Mouse (Mus musculus): ENCODE results near the gene Dnaic2. TPM values are rescaled to one million over a fixed set of nuclear protein-coding genes. Genes with fewer than 3 reads are reported as not detected.

Gene Dnaic2
- polyA plus RNA-seq, 1 experiment from 2014 or later = 0.25 TPM

- ATAC-seq (ENCODE audit: insufficient read depth, low FRiP score) = no peak
- H3K27me3 ChIP-seq (ENCODE audit: control insufficient read depth, insufficient read depth, low read length) = peaks cover 16% of the 10 kb centered on the region
- 82% methylated on average over 7 of the region's 7 CpGs for WGBS
Measured at GRCm38 (mm10) chr11:114797176-114797575, 70.0 kb downstream of the Dnaic2 start.

GRCm38 (mm10) chr11:114797981-114798380 lies 70.8 kb downstream of the Dnaic2 start:
- Histone ChIP-seq H3K4me1 (ENCODE audit: control insufficient read depth, insufficient read depth, low read length) (peaks cover 10% of the 10 kb centered on the region), H3K27ac (ENCODE audit: low read length) (no peak overlapping the region), H3K4me2 (ENCODE audit: low read depth, low read length) (no peak overlapping the region), H3K9ac (ENCODE audit: low read length) (no peak overlapping the region), H3K4me3 (replicated peaks; ENCODE audit: low read length) (no peak overlapping the region), H3K36me3 (ENCODE audit: control insufficient read depth, insufficient read depth, low read length) (no peaks in the 10 kb centered on the region), H3K9me3 (replicated peaks; ENCODE audit: control insufficient read depth, low read length) (no peaks in the 10 kb centered on the region; the same call in 1 of the 2 replicates), H3K27me3 (ENCODE audit: control insufficient read depth, insufficient read depth, low read length) (peaks cover 8% of the 10 kb centered on the region)
- ATAC-seq (ENCODE audit: insufficient read depth, low FRiP score) = no peak
- WGBS = 77% methylated on average over 3 of the region's 3 CpGs

More at GRCm38 (mm10) chr11:114797176-114797575, 70.0 kb downstream of the Dnaic2 start:
- Histone ChIP-seq H3K9ac (ENCODE audit: low read length) (no peak overlapping the region), H3K36me3 (ENCODE audit: control insufficient read depth, insufficient read depth, low read length) (no peaks in the 10 kb centered on the region), H3K9me3 (replicated peaks; ENCODE audit: control insufficient read depth, low read length) (no peaks in the 10 kb centered on the region; the same call in 1 of the 2 replicates), H3K4me3 (replicated peaks; ENCODE audit: low read length) (no peak overlapping the region), H3K4me2 (ENCODE audit: low read depth, low read length) (no peak overlapping the region), H3K4me1 (ENCODE audit: control insufficient read depth, insufficient read depth, low read length) (peaks cover 12% of the 10 kb centered on the region), H3K27ac (ENCODE audit: low read length) (no peak overlapping the region)

- WGBS = 94% methylated on average over 3 of the region's 3 CpGs
- Histone ChIP-seq H3K4me2 (ENCODE audit: low read depth, low read length) (no peak within 1 kb of the TSS), H3K4me3 (replicated peaks; ENCODE audit: low read length) (no peak within 1 kb of the TSS), H3K27ac (ENCODE audit: low read length) (no peak within 1 kb of the TSS), H3K9me3 (replicated peaks; ENCODE audit: control insufficient read depth, low read length) (no peaks in the 10 kb centered on the region; the same call in 1 of the 2 replicates), H3K27me3 (ENCODE audit: control insufficient read depth, insufficient read depth, low read length) (peaks cover 2% of the 10 kb centered on the region; the same call in 1 of the 2 replicates), H3K9ac (ENCODE audit: low read length) (no peak within 1 kb of the TSS), H3K36me3 (ENCODE audit: control insufficient read depth, insufficient read depth, low read length) (no peaks in the 10 kb centered on the region), H3K4me1 (ENCODE audit: control insufficient read depth, insufficient read depth, low read length) (peaks cover 10% of the 10 kb centered on the region)
- no peak for ATAC-seq (ENCODE audit: insufficient read depth, low FRiP score)
Measured at GRCm38 (mm10) chr11:114798624-114799023, 71.4 kb downstream of the Dnaic2 start, which contains the start of gene Gpr142. Gpr142 (plus strand) TSS chr11:114798924.

- no peak for ATAC-seq (ENCODE audit: insufficient read depth, low FRiP score)
- Histone ChIP-seq H3K27me3 (ENCODE audit: control insufficient read depth, insufficient read depth, low read length) (no peaks in the 10 kb centered on the region), H3K9ac (ENCODE audit: low read length) (no peak overlapping the region), H3K36me3 (ENCODE audit: control insufficient read depth, insufficient read depth, low read length) (no peaks in the 10 kb centered on the region), H3K27ac (ENCODE audit: low read length) (no peak overlapping the region), H3K4me3 (replicated peaks; ENCODE audit: low read length) (no peak overlapping the region), H3K9me3 (replicated peaks; ENCODE audit: control insufficient read depth, low read length) (no peaks in the 10 kb centered on the region; the same call in 1 of the 2 replicates), H3K4me1 (ENCODE audit: control insufficient read depth, insufficient read depth, low read length) (no peaks in the 10 kb centered on the region; the same call in 1 of the 2 replicates), H3K4me2 (ENCODE audit: low read depth, low read length) (no peak overlapping the region)
- 80% methylated on average over 1 of the region's 1 CpGs for WGBS
Measured at GRCm38 (mm10) chr11:114801906-114802305, 74.7 kb downstream of the Dnaic2 start.

GRCm38 (mm10) chr11:114802540-114803267 lies 75.5 kb downstream of the Dnaic2 start:
- ATAC-seq (ENCODE audit: insufficient read depth, low FRiP score) = peak; percentile 38; the same call in 1 of the 2 replicates
- Histone ChIP-seq H3K9me3 (replicated peaks; ENCODE audit: control insufficient read depth, low read length) (no peaks in the 10 kb centered on the region; the same call in 1 of the 2 replicates), H3K4me3 (replicated peaks; ENCODE audit: low read length) (no peak overlapping the region), H3K9ac (ENCODE audit: low read length) (0 out of 2 replicates have a peak overlapping the region, but pooled peaks have one; percentile 5), H3K27me3 (ENCODE audit: control insufficient read depth, insufficient read depth, low read length) (no peaks in the 10 kb centered on the region), H3K36me3 (ENCODE audit: control insufficient read depth, insufficient read depth, low read length) (no peaks in the 10 kb centered on the region), H3K4me1 (ENCODE audit: control insufficient read depth, insufficient read depth, low read length) (peaks cover 4% of the 10 kb centered on the region), H3K4me2 (ENCODE audit: low read depth, low read length) (no peak overlapping the region), H3K27ac (ENCODE audit: low read length) (peak overlapping the region; percentile 34; the same call in 1 of the 2 replicates)
- WGBS = 41% methylated on average over 15 of the region's 15 CpGs

GRCm38 (mm10) chr11:114803990-114804389 lies 76.8 kb downstream of the Dnaic2 start:
- Histone ChIP-seq H3K4me2 (ENCODE audit: low read depth, low read length) (no peak overlapping the region), H3K27me3 (ENCODE audit: control insufficient read depth, insufficient read depth, low read length) (no peaks in the 10 kb centered on the region), H3K9me3 (replicated peaks; ENCODE audit: control insufficient read depth, low read length) (no peaks in the 10 kb centered on the region; the same call in 1 of the 2 replicates), H3K27ac (ENCODE audit: low read length) (no peak overlapping the region), H3K9ac (ENCODE audit: low read length) (no peak overlapping the region), H3K4me3 (replicated peaks; ENCODE audit: low read length) (no peak overlapping the region), H3K4me1 (ENCODE audit: control insufficient read depth, insufficient read depth, low read length) (peaks cover 9% of the 10 kb centered on the region), H3K36me3 (ENCODE audit: control insufficient read depth, insufficient read depth, low read length) (no peaks in the 10 kb centered on the region)
- no peak for ATAC-seq (ENCODE audit: insufficient read depth, low FRiP score)
- WGBS = 63% methylated on average over 8 of the region's 8 CpGs

GRCm38 (mm10) chr11:114807025-114807424 lies 79.8 kb downstream of the Dnaic2 start:
- Histone ChIP-seq H3K4me3 (replicated peaks; ENCODE audit: low read length) (no peak overlapping the region), H3K9me3 (replicated peaks; ENCODE audit: control insufficient read depth, low read length) (no peaks in the 10 kb centered on the region; the same call in 1 of the 2 replicates), H3K9ac (ENCODE audit: low read length) (no peak overlapping the region), H3K4me1 (ENCODE audit: control insufficient read depth, insufficient read depth, low read length) (peaks cover 9% of the 10 kb centered on the region), H3K4me2 (ENCODE audit: low read depth, low read length) (no peak overlapping the region), H3K27me3 (ENCODE audit: control insufficient read depth, insufficient read depth, low read length) (no peaks in the 10 kb centered on the region), H3K36me3 (ENCODE audit: control insufficient read depth, insufficient read depth, low read length) (no peaks in the 10 kb centered on the region), H3K27ac (ENCODE audit: low read length) (no peak overlapping the region)
- ATAC-seq (ENCODE audit: insufficient read depth, low FRiP score) = no peak
- 64% methylated on average over 2 of the region's 2 CpGs for WGBS

Other genes with a start within 250 kb of the Dnaic2 start
- gene Rpl38, start 58.9 kb upstream of the Dnaic2 start, polyA plus RNA-seq (2015; fragmentation: Nextera tagmentation; extraction: Ambion mirVana) = 797 and 998 TPM in 2 replicates
- 15.6 and 17.3 TPM in 2 replicates for gene Ttyh2, start 52.0 kb upstream of the Dnaic2 start, polyA plus RNA-seq (2015; fragmentation: Nextera tagmentation; extraction: Ambion mirVana)
- gene Kif19a, start 38.0 kb downstream of the Dnaic2 start, polyA plus RNA-seq (2015; fragmentation: Nextera tagmentation; extraction: Ambion mirVana) = 0.53 and 0.75 TPM in 2 replicates
- 0.65 and 1.3 TPM in 2 replicates for gene Btbd17, start 68.5 kb downstream of the Dnaic2 start, polyA plus RNA-seq (2015; fragmentation: Nextera tagmentation; extraction: Ambion mirVana)
- gene Gpr142, start 71.5 kb downstream of the Dnaic2 start, polyA plus RNA-seq (2015; fragmentation: Nextera tagmentation; extraction: Ambion mirVana) = 0.36 and 0.41 TPM in 2 replicates
- gene Gprc5c, start 123.7 kb downstream of the Dnaic2 start, polyA plus RNA-seq (2015; fragmentation: Nextera tagmentation; extraction: Ambion mirVana) = 23.0 and 23.7 TPM in 2 replicates
- gene Cd300a, start 162.6 kb downstream of the Dnaic2 start, polyA plus RNA-seq (2015; fragmentation: Nextera tagmentation; extraction: Ambion mirVana) = 2.3 and 2.5 TPM in 2 replicates
- gene Cd300lb, start 207.0 kb downstream of the Dnaic2 start, polyA plus RNA-seq (2015; fragmentation: Nextera tagmentation; extraction: Ambion mirVana) = 0.74 and 1.2 TPM in 2 replicates
- not detected in 2 replicates for gene Cd300c, start 241.7 kb downstream of the Dnaic2 start, polyA plus RNA-seq (2015; fragmentation: Nextera tagmentation; extraction: Ambion mirVana)